In the genomic region with DNA sequence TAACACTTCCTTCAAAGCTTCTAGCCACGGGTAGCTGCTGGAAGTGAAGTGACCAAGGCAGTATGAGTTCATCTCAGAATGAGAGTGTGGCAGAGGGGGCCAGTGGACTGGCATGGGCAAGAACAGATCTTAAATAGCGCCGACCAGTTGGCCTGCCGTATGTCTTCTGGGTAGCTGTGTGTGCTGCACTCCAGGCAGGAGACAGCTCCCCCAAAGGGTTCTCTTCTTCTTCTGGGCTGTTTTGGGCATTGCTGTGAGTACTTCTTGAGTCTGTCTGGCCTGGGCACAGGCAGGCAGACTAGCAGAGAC, we compare ENCODE assay signal across 8 mouse cellular contexts. TPM values are rescaled to one million over a fixed set of nuclear protein-coding genes. Genes with fewer than 3 reads are reported as not detected.
A peak's percentile ranks its signal among the peaks of the same experiment; 100 is the strongest.
DNase-seq lines count a peak whose midpoint lies in the region; ATAC-seq and TF ChIP-seq lines count a peak whose summit lies in the region.

No protein-coding gene starts in this region.

- H3K27me3 ChIP-seq in heart, embryonic 10.5 days (ENCODE audit: insufficient read depth, poor library complexity, severe bottlenecking): no peaks in the 10 kb centered on the region
- no peaks in the 10 kb centered on the region for H3K27me3 ChIP-seq in lung, embryonic 14.5 days (ENCODE audit: insufficient read depth, low read length)
- H3K27me3 ChIP-seq in hindbrain, embryonic 16.5 days (replicated peaks; ENCODE audit: control insufficient read depth, insufficient read depth, low read length): no peaks in the 10 kb centered on the region
- H3K27me3 ChIP-seq in neural tube, embryonic 14.5 days (ENCODE audit: control insufficient read depth, insufficient read depth, low read length): no peaks in the 10 kb centered on the region

- TF ChIP-seq CTCF in lung, embryonic 14.5 days (IDR thresholded peaks at IDR 0.05; ENCODE audit: low read depth): no peak

- DNase-seq in heart, embryonic 10.5 days (ENCODE audit: low spot score): no peak
- DNase-seq in heart, adult 11 months: no peak
- DNase-seq in lung, embryonic 14.5 days: no peak
- DNase-seq in lung, postnatal 10 days: no peak
- no peak for DNase-seq in adrenal gland, adult 2 months
- no peak for DNase-seq in kidney, postnatal 14 days

- WGBS in heart, embryonic 10.5 days: 56% methylated on average over 4 of the region's 4 CpGs
- WGBS in lung, embryonic 14.5 days: 41% methylated on average over 4 of the region's 4 CpGs
- WGBS in hindbrain, embryonic 16.5 days: 31% methylated on average over 4 of the region's 4 CpGs
- 37% methylated on average over 4 of the region's 4 CpGs for WGBS in neural tube, embryonic 14.5 days

- no peak overlapping the region for H3K4me3 ChIP-seq in heart, embryonic 10.5 days
- H3K4me3 ChIP-seq in lung, embryonic 14.5 days (ENCODE audit: low read depth, low read length): no peak overlapping the region
- no peak overlapping the region for H3K4me3 ChIP-seq in hindbrain, embryonic 16.5 days (ENCODE audit: low read length)
- H3K4me3 ChIP-seq in neural tube, embryonic 14.5 days (ENCODE audit: low read depth, low read length): no peak overlapping the region

- peaks cover 21% of the 10 kb centered on the region for H3K36me3 ChIP-seq in heart, embryonic 10.5 days
- peaks cover 30% of the 10 kb centered on the region for H3K36me3 ChIP-seq in lung, embryonic 14.5 days (ENCODE audit: insufficient read depth)
- H3K36me3 ChIP-seq in hindbrain, embryonic 16.5 days (ENCODE audit: control insufficient read depth, insufficient read depth, low read length): 0 out of 2 replicates have a peak, but pooled peaks cover 2% of the 10 kb centered on the region
- peaks cover 4% of the 10 kb centered on the region; the same call in 1 of the 2 replicates for H3K36me3 ChIP-seq in neural tube, embryonic 14.5 days (ENCODE audit: control insufficient read depth, insufficient read depth, low read length)

- peak overlapping the region; percentile 13; the same call in 1 of the 2 replicates for H3K4me2 ChIP-seq in lung, embryonic 14.5 days
- no peak overlapping the region for H3K4me2 ChIP-seq in hindbrain, embryonic 16.5 days (ENCODE audit: low read length)
- H3K4me2 ChIP-seq in neural tube, embryonic 14.5 days (ENCODE audit: low read depth, low read length): no peak overlapping the region; the same call in 1 of the 2 replicates

- no peak overlapping the region for H3K9ac ChIP-seq in lung, embryonic 14.5 days
- peak overlapping the region; percentile 43 for H3K9ac ChIP-seq in hindbrain, embryonic 16.5 days (ENCODE audit: low read depth, low read length)
- H3K9ac ChIP-seq in neural tube, embryonic 14.5 days (replicated peaks; ENCODE audit: low read depth, low read length): no peak overlapping the region

- peak overlapping the region; percentile 54 for H3K27ac ChIP-seq in heart, embryonic 10.5 days
- peak overlapping the region; percentile 32; the same call in 1 of the 2 replicates for H3K27ac ChIP-seq in lung, embryonic 14.5 days (ENCODE audit: low read depth)
- peak overlapping the region; percentile 71 for H3K27ac ChIP-seq in hindbrain, embryonic 16.5 days (ENCODE audit: low read depth, low read length)
- peak overlapping the region; percentile 35; the same call in 1 of the 2 replicates for H3K27ac ChIP-seq in neural tube, embryonic 14.5 days (ENCODE audit: low read depth, low read length)

- peaks cover 96% of the 10 kb centered on the region for H3K4me1 ChIP-seq in heart, embryonic 10.5 days
- peaks cover 41% of the 10 kb centered on the region for H3K4me1 ChIP-seq in lung, embryonic 14.5 days (ENCODE audit: insufficient read depth)
- peaks cover 92% of the 10 kb centered on the region for H3K4me1 ChIP-seq in hindbrain, embryonic 16.5 days (ENCODE audit: control insufficient read depth, insufficient read depth, low read depth, low read length)
- H3K4me1 ChIP-seq in neural tube, embryonic 14.5 days (ENCODE audit: control insufficient read depth, insufficient read depth, low read length): peaks cover 82% of the 10 kb centered on the region

- no peaks in the 10 kb centered on the region for H3K9me3 ChIP-seq in heart, embryonic 10.5 days
- no peaks in the 10 kb centered on the region for H3K9me3 ChIP-seq in lung, embryonic 14.5 days (ENCODE audit: low read depth, low read length)
- H3K9me3 ChIP-seq in hindbrain, embryonic 16.5 days (ENCODE audit: control insufficient read depth, low read length): no peaks in the 10 kb centered on the region
- H3K9me3 ChIP-seq in neural tube, embryonic 14.5 days (ENCODE audit: control insufficient read depth, low read length): no peaks in the 10 kb centered on the region

- no peak for ATAC-seq in lung, embryonic 14.5 days (ENCODE audit: insufficient read depth)
- ATAC-seq in hindbrain, embryonic 16.5 days: peak; percentile 12; the same call in 1 of the 2 replicates
- no peak for ATAC-seq in neural tube, embryonic 14.5 days (ENCODE audit: low read depth)

RNA-seq across cellular contexts. Expression of gene Ssbp3, which starts 29.4 kb away (rescaled TPM):
- polyA plus RNA-seq in heart, embryonic 10.5 days (2016; fragmentation: Nextera tagmentation; extraction: Ambion mirVana): 69.6 and 139 TPM in 2 replicates
- 69.5 and 80.2 TPM in 2 replicates for polyA plus RNA-seq in lung, embryonic 14.5 days (2014; fragmentation: Nextera tagmentation; extraction: Ambion mirVana)
- 82.9 and 115 TPM in 2 replicates for polyA plus RNA-seq in hindbrain, embryonic 16.5 days (2015; fragmentation: Nextera tagmentation; extraction: Ambion mirVana)
- 106 and 112 TPM in 2 replicates for polyA plus RNA-seq in neural tube, embryonic 14.5 days (2014; fragmentation: Nextera tagmentation; extraction: Ambion mirVana)
- 10 to 100 TPM; 73.9 to 88.5 TPM for total RNA-seq in adrenal gland, adult 2 months (2021)
- 54.3 and 85.0 TPM in 2 replicates for polyA plus RNA-seq in adrenal gland, adult 2 months (2012; rRNA removed)
